Mouse (Mus musculus) thymus, postnatal 36 days (tissue): ENCODE data around the gene Xrcc3.
A peak's percentile ranks its signal among the peaks of the same experiment; 100 is the strongest.

Experiments used
- DNase-seq, 2 experiments: peaks; one replicate each; pipeline ENCODE4 v3.0.0; 2022; ENCODE audit warnings: mixed read lengths in 2 of 2

Gene Xrcc3

DNA sequence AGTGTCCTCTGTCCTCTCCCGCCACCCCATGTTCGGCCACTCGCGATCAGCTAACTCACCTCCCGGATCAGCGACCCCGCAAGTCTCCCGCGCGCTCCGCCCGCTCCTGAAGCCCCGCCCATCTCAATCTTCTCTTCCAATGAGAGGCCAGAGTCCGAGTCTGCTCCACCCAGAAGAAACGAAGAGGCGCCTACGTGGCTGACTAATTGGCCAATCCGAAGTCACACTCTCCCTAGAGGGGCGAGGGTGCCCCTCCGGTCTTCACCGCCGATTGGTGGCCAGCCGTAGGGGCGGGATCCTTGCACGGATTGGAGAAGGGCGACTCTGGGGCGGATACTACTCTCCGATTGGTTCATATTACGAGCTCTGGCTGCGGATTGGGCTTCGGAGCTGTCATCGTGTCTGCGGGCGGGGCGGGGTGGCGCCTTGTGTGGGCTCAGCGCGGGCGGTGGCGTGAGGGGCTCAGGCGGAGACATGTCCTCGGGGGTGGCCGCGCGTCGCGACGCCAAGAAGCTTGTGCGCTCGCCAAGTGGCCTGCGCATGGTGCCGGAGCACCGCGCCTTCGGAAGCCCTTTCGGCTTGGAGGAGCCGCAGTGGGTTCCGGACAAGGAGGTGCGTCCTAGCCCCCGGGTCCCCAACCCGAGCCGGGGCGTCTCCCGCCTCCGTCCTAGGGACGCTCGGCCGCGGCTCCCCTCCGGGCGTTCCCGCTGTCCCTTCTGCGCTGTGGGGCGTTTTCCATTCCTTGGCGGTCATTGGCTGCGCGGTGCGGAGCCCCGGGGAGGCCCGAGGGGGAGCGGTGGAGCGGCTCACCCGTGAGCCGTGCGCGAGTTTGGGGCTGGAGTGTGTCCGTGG lies at the start of gene Xrcc3, which contains the start of gene Zfyve21:
TSS of gene Xrcc3 (minus strand) at position 108 of the 852 bp plus-strand sequence.
TSS of gene Zfyve21 (plus strand) at position 405 of the 852 bp plus-strand sequence.
- DNase-seq = peak; percentile 95 to 99

- no peak for DNase-seq
These were observed 41.8 kb upstream of the Xrcc3 start for GRCm38 (mm10) chr12:111855448-111855847.

GRCm38 (mm10) chr12:111853546-111853945 lies 39.9 kb upstream of the Xrcc3 start:
- DNase-seq = no peak

DNA sequence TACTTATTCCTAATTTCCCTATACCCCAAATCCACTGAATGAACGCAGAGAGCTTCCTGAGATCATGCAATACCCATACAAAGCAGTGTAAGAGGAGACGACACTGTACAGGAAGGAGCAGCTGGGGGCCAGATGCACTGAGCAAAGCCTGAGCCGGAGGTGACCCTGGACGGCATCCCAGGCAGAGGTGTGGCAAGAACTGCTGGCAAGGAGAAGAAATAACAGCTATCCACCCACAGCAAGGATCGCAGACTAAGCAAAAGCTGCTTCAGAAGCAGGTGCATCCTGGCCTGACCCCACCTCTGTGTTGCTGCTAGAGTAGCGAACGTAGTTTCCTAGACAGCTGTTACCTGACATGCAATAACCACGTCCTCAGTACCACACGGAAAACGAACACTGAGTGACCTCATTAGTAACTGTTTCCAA lies 39.4 kb upstream of the Xrcc3 start:
- DNase-seq = peak; percentile 29 to 60

- DNase-seq = peak; percentile 12 to 39
These were observed 38.1 kb upstream of the Xrcc3 start for GRCm38 (mm10) chr12:111851745-111852144.

DNA sequence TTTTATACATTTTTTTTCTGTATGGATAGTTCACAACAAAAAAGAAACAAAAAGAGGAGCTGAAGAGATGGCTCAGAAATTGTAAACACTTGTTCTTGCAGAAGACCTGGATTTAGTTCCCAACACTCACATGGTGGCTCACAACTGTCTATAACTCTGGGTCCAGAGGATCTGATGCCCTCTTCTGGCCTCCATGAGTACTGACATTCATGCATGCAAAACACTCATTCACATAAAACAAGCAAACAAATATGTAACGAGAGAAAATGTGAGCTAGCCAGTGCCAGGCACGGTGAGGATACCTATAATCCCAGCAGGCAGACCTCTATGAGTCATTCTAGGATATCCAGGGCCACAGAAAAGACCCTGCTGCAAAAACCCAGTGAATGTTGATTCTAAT lies 37.6 kb upstream of the Xrcc3 start:
- DNase-seq = no peak

- DNase-seq = no peak
These were observed 34.7 kb upstream of the Xrcc3 start for GRCm38 (mm10) chr12:111848300-111848798.

DNA sequence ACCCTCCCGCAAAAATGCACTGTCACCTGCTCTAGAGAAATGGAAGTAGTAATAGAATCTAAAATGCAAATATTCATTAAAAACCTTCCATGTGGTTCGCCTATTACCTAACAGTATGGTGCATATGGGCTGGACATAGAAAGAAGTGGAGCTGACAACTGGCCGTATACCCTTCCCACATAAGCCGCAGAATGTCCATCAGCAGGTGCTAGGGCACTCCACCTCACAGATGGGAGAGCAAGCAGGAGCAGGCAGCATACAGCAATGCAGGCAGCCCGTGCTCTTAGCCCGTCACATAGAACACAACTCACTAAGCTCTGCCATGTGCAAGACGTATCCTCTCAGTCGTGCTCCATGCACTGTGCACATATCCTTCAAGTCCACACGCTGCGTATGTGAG lies 33.1 kb upstream of the Xrcc3 start:
- no peak for DNase-seq

GRCm38 (mm10) chr12:111845953-111846352 lies 32.3 kb upstream of the Xrcc3 start:
- DNase-seq = no peak

DNA sequence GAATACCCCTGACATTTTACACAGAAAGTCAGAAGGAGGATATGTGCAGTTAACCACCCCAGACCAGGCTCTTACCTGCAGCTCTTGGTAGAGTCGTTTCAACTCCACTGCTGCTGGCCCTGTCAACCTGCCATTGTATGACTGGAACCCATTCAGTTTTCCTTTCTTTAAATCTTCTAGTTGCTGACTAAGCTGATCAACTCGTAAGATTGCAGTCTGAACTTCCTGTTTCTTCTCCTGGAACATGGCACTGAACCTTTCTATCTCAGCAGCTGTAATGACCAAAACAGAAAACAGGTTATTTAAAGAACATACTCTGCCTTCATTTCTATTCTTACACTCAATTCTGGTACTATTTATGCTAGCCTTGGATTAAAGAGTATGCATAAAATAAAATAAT lies 29.8 kb upstream of the Xrcc3 start:
- DNase-seq = no peak

DNA sequence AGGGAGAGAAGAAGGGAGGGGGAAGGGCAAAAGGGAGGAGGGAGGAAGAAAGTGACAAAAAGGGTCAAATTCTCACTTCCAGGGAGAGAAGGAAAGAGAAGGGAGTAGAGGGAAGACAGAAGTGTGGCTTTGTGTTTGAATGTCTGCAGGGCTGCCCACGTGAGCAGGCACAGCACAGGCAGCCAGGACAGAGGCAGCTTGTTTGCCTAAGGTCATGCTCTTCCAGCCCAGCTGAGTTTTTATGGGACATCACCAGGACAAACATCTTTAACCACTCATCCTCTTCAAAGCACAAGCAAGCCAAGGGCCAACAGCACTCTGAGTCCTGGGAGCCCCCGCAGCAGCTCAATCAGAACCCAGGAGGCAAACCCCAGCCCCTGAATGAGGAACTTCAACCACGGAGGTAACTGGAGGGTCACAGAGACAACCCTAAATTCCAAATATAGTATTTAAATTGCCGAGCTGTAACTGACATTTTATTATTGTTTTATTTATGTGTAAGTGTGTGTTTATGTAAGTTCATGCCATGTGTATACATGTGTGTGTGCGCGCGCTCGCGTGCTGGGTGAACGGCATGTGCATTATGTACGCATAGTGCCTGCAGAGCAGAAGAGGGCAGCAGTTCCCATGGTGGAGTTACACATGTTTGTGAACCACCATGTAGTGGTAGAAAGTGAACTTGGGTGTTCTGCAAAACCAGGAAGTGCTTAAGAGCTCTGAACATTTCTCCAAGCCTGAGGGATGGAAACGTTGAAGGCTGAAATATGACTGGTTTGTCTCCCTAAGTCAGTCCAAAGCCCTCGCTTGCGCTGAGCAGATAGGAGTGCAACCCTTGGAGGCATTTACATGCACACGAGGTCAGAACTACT lies 29.1 kb upstream of the Xrcc3 start:
- DNase-seq = no peak

DNA sequence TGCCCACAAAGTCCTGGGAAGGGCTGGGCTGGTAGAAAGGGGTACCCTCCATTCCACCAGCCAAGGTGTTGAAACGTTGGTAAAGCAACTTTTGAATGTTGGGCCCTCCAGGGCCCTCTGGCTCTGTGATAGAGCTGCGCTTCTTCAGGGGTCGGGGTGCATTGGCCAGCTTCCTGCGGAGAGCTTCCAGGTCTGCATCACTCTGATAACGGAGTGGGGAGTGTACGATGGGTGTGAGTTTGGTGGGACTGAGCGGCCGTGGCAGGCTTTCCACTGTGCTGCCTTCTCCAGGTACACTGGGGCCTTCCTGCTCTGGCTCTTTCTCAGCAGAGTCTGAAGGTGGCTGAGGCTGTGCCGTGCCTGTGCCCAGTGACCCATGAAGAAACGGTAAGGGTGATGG lies 19.8 kb upstream of the Xrcc3 start:
- no peak for DNase-seq

DNA sequence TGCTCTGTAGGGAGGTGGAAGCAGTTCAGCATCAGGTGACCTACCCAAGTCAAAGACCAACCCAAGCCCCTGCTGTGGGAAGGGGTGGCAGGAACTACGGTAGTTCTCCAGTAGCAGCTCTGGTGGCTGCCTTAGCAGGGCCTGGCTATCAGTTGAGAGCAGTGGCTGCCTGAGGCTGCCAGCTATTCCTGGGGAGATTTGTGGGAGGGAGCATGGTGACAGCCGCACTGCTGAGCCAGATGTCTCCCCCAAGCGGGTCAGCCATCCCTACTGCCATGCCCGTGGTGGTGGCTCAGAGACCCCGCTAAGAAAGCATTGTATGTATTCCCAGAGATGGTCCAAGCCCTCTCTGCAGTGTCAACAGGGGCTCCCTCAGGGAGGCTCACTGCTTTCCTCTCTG lies 19.0 kb upstream of the Xrcc3 start:
- DNase-seq = no peak

DNA sequence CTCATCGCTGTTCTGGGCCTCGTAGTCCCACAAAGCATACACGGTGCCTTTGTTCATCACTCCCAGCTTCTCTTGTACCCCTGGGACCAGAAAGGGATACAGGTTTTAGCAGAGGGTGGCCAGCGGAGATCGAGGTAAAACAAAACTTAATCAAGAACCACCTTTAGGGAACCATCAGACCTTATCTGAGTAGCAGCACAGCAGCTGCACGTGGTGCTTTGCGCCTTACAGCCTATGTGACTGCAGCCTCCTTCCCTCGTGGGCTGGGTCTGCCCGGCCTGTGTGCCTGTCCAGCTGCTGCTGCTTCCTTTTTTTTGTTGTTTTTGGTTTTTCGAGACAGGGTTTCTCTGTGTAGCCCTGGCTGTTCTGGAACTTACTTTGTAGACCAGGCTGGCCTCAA lies 16.7 kb upstream of the Xrcc3 start:
- no peak for DNase-seq

GRCm38 (mm10) chr12:111829954-111830353 lies 16.3 kb upstream of the Xrcc3 start:
- no peak for DNase-seq

DNA sequence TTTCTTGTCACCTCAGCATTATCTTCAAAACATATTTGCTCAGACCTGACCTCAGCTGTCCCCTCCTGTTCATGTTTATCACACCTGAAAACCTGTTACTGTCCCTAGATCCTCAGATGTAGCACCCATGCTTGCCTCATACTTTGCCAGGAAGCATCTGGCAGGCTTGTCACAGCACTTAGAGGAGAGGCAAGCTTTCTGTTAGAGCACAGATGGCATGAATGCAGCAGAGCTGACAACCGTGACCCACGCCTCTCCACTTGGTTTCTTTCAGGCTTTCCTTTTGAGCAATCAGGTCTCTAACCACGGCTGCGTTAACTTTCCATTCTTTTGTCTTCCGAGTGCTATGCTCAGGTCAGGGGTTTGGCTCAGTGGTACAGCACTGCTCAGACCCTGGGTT lies 15.8 kb upstream of the Xrcc3 start:
- no peak for DNase-seq

- no peak for DNase-seq
These were observed 13.9 kb upstream of the Xrcc3 start for GRCm38 (mm10) chr12:111827556-111827955.

GRCm38 (mm10) chr12:111821931-111822330 lies 8.3 kb upstream of the Xrcc3 start:
- DNase-seq = no peak

DNA sequence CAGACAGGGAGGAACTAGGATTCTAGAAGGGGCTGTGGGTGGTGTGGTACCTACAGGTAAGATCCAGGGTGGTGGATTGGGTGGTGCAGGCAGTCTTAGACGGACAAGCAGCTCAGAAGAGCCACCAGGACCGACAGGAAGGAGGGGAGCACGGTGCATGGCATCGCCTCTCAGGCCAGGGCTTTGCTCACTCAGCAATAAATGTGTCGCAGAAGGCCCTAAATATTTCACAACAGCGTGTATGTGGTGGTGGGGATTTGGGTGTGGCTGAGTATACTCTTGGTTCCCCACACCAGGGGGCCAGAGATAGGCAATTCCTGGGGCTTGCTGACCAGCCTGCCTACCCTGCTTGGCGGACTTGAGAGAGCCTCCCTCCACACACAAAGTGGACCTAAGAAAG lies 7.0 kb upstream of the Xrcc3 start:
- no peak for DNase-seq

GRCm38 (mm10) chr12:111819936-111820335 lies 6.3 kb upstream of the Xrcc3 start:
- no peak for DNase-seq

GRCm38 (mm10) chr12:111817991-111818390 lies 4.3 kb upstream of the Xrcc3 start:
- DNase-seq = no peak

DNA sequence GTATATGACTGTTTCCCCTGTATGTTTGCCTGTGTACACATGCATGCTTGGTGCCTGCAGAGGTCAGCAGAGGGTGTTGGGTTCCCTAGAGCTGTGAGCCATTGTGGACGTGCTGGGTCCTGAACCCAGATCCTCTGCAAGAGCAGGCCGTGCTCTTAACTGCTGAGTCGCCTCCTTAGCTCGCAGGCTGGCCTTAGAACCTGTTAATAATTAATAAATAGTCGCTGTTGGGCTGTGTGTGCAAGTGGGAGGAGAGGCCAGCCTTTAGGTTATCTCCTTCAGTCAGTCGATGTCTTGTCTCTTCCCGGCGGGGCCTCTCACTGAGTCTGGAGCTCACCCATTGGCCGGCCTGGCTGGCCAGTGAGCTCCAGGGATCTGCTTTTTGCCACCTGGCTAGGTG lies 3.3 kb upstream of the Xrcc3 start:
- DNase-seq = no peak

- no peak for DNase-seq
These were observed 2.9 kb upstream of the Xrcc3 start for GRCm38 (mm10) chr12:111816528-111816927.
